Mouse (Mus musculus): ENCODE data around the gene Nipbl. TPM values are rescaled to one million over a fixed set of nuclear protein-coding genes. Genes with fewer than 3 reads are reported as not detected.

The Nipbl gene
- total and polyA plus RNA-seq, 3 experiments = 7.3 to 147 (median 53.4) TPM

GRCm38 (mm10) chr15:8391764-8392163 lies 52.5 kb downstream of the Nipbl start:
- TF ChIP-seq GATA1 (IDR thresholded peaks at IDR 0.05; ENCODE audit: borderline replicate concordance, low read length) (no peak), GATA2 (IDR thresholded peaks at IDR 0.05; ENCODE audit: borderline replicate concordance, low read depth, low read length) (no peak), CTCF (IDR thresholded peaks at IDR 0.05; ENCODE audit: low read depth, low read length) (no peak), TAL1 (conservative IDR thresholded peaks at IDR 0.05; ENCODE audit: low read depth, low read length) (no peak), POLR2AphosphoS5 (IDR thresholded peaks at IDR 0.05; ENCODE audit: insufficient replicate concordance, low read depth, low read length) (no peak)
- no peaks in the 10 kb centered on the region for H3K9me3 ChIP-seq (replicated peaks)
- peaks cover 25% of the 10 kb centered on the region for H3K4me1 ChIP-seq (ENCODE audit: insufficient read depth, low read depth, low read length)
- DNase-seq (ENCODE audit: low spot score) (no peak), ATAC-seq (ENCODE audit: extremely low read depth, insufficient number of reproducible peaks, low FRiP score, poor library complexity, severe bottlenecking) (no peak)
- no peak overlapping the region for H3K4me3 ChIP-seq (ENCODE audit: low read depth, low read length)
- peaks cover 12% of the 10 kb centered on the region for H3K36me3 ChIP-seq (replicated peaks)
- H3K27me3 ChIP-seq (ENCODE audit: insufficient read depth, low read length) = no peaks in the 10 kb centered on the region

GRCm38 (mm10) chr15:8382213-8382612 lies 62.0 kb downstream of the Nipbl start:
- DNase-seq (ENCODE audit: low spot score) = no peak
- ATAC-seq (ENCODE audit: extremely low read depth, insufficient number of reproducible peaks, low FRiP score, poor library complexity, severe bottlenecking) = no peak
- Histone ChIP-seq H3K9me3 (replicated peaks) (no peaks in the 10 kb centered on the region), H3K27me3 (ENCODE audit: insufficient read depth, low read length) (no peaks in the 10 kb centered on the region), H3K4me3 (ENCODE audit: low read depth, low read length) (no peak overlapping the region), H3K4me1 (ENCODE audit: insufficient read depth, low read depth, low read length) (peaks cover 10% of the 10 kb centered on the region; the same call in 1 of the 2 replicates), H3K36me3 (replicated peaks) (peaks cover 7% of the 10 kb centered on the region)
- no peak for TF ChIP-seq POLR2AphosphoS5 (IDR thresholded peaks at IDR 0.05; ENCODE audit: insufficient replicate concordance, low read depth, low read length)
- no peak for TF ChIP-seq TAL1 (conservative IDR thresholded peaks at IDR 0.05; ENCODE audit: low read depth, low read length)
- TF ChIP-seq GATA2 (IDR thresholded peaks at IDR 0.05; ENCODE audit: borderline replicate concordance, low read depth, low read length) = no peak
- TF ChIP-seq CTCF (IDR thresholded peaks at IDR 0.05; ENCODE audit: low read depth, low read length) = no peak
- no peak for TF ChIP-seq GATA1 (IDR thresholded peaks at IDR 0.05; ENCODE audit: borderline replicate concordance, low read length)

- no peak for ATAC-seq (ENCODE audit: extremely low read depth, insufficient number of reproducible peaks, low FRiP score, poor library complexity, severe bottlenecking)
These were observed 68.6 kb downstream of the Nipbl start for GRCm38 (mm10) chr15:8375657-8376056.

GRCm38 (mm10) chr15:8374724-8375123 lies 69.5 kb downstream of the Nipbl start:
- ATAC-seq (ENCODE audit: extremely low read depth, insufficient number of reproducible peaks, low FRiP score, poor library complexity, severe bottlenecking) = peak; percentile 80
- no peaks in the 10 kb centered on the region for H3K9me3 ChIP-seq (replicated peaks)
- TF ChIP-seq GATA1 (IDR thresholded peaks at IDR 0.05; ENCODE audit: borderline replicate concordance, low read length) = no peak
- TF ChIP-seq GATA2 (IDR thresholded peaks at IDR 0.05; ENCODE audit: borderline replicate concordance, low read depth, low read length) = no peak
- no peak for DNase-seq (ENCODE audit: low spot score)
- no peaks in the 10 kb centered on the region for H3K27me3 ChIP-seq (ENCODE audit: insufficient read depth, low read length)
- peaks cover 10% of the 10 kb centered on the region for H3K4me1 ChIP-seq (ENCODE audit: insufficient read depth, low read depth, low read length)
- H3K4me3 ChIP-seq (ENCODE audit: low read depth, low read length) = no peak overlapping the region
- peaks cover 26% of the 10 kb centered on the region for H3K36me3 ChIP-seq (replicated peaks)

More at GRCm38 (mm10) chr15:8375657-8376056, 68.6 kb downstream of the Nipbl start:
- Histone ChIP-seq H3K9me3 (replicated peaks) (no peaks in the 10 kb centered on the region), H3K4me1 (ENCODE audit: insufficient read depth, low read depth, low read length) (peaks cover 10% of the 10 kb centered on the region), H3K36me3 (replicated peaks) (peaks cover 21% of the 10 kb centered on the region), H3K4me3 (ENCODE audit: low read depth, low read length) (no peak overlapping the region), H3K27me3 (ENCODE audit: insufficient read depth, low read length) (no peaks in the 10 kb centered on the region)
- TF ChIP-seq POLR2AphosphoS5 (IDR thresholded peaks at IDR 0.05; ENCODE audit: insufficient replicate concordance, low read depth, low read length) (no peak), GATA2 (IDR thresholded peaks at IDR 0.05; ENCODE audit: borderline replicate concordance, low read depth, low read length) (no peak), TAL1 (conservative IDR thresholded peaks at IDR 0.05; ENCODE audit: low read depth, low read length) (no peak), GATA1 (IDR thresholded peaks at IDR 0.05; ENCODE audit: borderline replicate concordance, low read length) (no peak), CTCF (IDR thresholded peaks at IDR 0.05; ENCODE audit: low read depth, low read length) (no peak)
- DNase-seq (ENCODE audit: low spot score) = no peak

GRCm38 (mm10) chr15:8347104-8347773 lies 97.0 kb downstream of the Nipbl start:
- ATAC-seq (ENCODE audit: extremely low read depth, insufficient number of reproducible peaks, low FRiP score, poor library complexity, severe bottlenecking) = no peak
- peaks cover 14% of the 10 kb centered on the region for H3K4me1 ChIP-seq (ENCODE audit: insufficient read depth, low read depth, low read length)
- no peak for DNase-seq (ENCODE audit: low spot score)
- TF ChIP-seq CTCF (IDR thresholded peaks at IDR 0.05; ENCODE audit: low read depth, low read length) = no peak
- TF ChIP-seq POLR2AphosphoS5 (IDR thresholded peaks at IDR 0.05; ENCODE audit: insufficient replicate concordance, low read depth, low read length) = no peak
- no peak for TF ChIP-seq GATA1 (IDR thresholded peaks at IDR 0.05; ENCODE audit: borderline replicate concordance, low read length)
- no peak for TF ChIP-seq GATA2 (IDR thresholded peaks at IDR 0.05; ENCODE audit: borderline replicate concordance, low read depth, low read length)
- no peak for TF ChIP-seq TAL1 (conservative IDR thresholded peaks at IDR 0.05; ENCODE audit: low read depth, low read length)
- no peaks in the 10 kb centered on the region for H3K9me3 ChIP-seq (replicated peaks)
- H3K27me3 ChIP-seq (ENCODE audit: insufficient read depth, low read length) = no peaks in the 10 kb centered on the region
- no peak overlapping the region for H3K4me3 ChIP-seq (ENCODE audit: low read depth, low read length)
- peaks cover 47% of the 10 kb centered on the region for H3K36me3 ChIP-seq (replicated peaks)

GRCm38 (mm10) chr15:8340596-8340995 lies 103.7 kb downstream of the Nipbl start:
- DNase-seq (ENCODE audit: low spot score) (no peak), ATAC-seq (ENCODE audit: extremely low read depth, insufficient number of reproducible peaks, low FRiP score, poor library complexity, severe bottlenecking) (no peak)
- TF ChIP-seq POLR2AphosphoS5 (IDR thresholded peaks at IDR 0.05; ENCODE audit: insufficient replicate concordance, low read depth, low read length) (no peak), CTCF (IDR thresholded peaks at IDR 0.05; ENCODE audit: low read depth, low read length) (no peak), GATA1 (IDR thresholded peaks at IDR 0.05; ENCODE audit: borderline replicate concordance, low read length) (no peak), TAL1 (conservative IDR thresholded peaks at IDR 0.05; ENCODE audit: low read depth, low read length) (no peak), GATA2 (IDR thresholded peaks at IDR 0.05; ENCODE audit: borderline replicate concordance, low read depth, low read length) (no peak)
- Histone ChIP-seq H3K36me3 (replicated peaks) (peaks cover 63% of the 10 kb centered on the region), H3K4me3 (ENCODE audit: low read depth, low read length) (no peak overlapping the region), H3K9me3 (replicated peaks) (no peaks in the 10 kb centered on the region), H3K4me1 (ENCODE audit: insufficient read depth, low read depth, low read length) (peaks cover 12% of the 10 kb centered on the region), H3K27me3 (ENCODE audit: insufficient read depth, low read length) (no peaks in the 10 kb centered on the region)

Data from G1E (cell line).